Mouse (Mus musculus) olfactory bulb, adult 2 months (tissue): ENCODE measurements around the gene Rnd3.

Source experiments
- CTCF ChIP-seq: fragments of 200-500 bp; IDR thresholded peaks from 2 replicates; pipeline ENCODE4 v1.5.1; 2012; ENCODE audit warnings: low read depth, mild to moderate bottlenecking, low read length, moderate library complexity; ENCODE audit not compliant: insufficient read depth
- POLR2A ChIP-seq: fragments of 200-500 bp; IDR thresholded peaks from 2 replicates; pipeline ENCODE4 v1.6.1; 2012; ENCODE audit warnings: mild to moderate bottlenecking, low read depth, low read length, moderate library complexity; ENCODE audit not compliant: insufficient read depth

DNA sequence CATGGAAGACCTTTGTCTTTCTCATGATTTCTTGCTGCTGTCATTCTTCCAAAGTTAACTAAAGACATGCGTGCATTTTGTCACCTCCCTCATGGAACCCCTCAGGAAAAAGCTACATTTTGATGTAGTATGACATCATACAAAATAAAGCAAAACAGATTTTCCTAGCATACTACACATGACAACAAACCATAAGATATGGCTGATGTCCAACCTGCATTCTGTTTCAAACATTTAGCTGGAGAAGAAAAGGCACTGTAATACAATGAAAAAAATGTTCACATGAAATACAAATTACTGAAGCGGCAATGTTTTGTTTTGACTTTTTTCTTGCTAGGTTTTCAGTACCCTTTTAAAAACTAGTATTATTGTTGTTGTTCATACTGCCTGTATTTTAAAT is 36.9 kb upstream of the Rnd3 start:
- no peak for TF ChIP-seq CTCF
- no peak for TF ChIP-seq POLR2A
